Mouse (Mus musculus): ENCODE results near the gene Fndc11.

GRCm38 (mm10) chr2:181239261-181239660, 19.4 kb downstream of the Fndc11 start:
- TF ChIP-seq CTCF (IDR thresholded peaks at IDR 0.05; ENCODE audit: insufficient read depth, low read depth, low read length) = no peak
- TF ChIP-seq POLR2A (IDR thresholded peaks at IDR 0.05; ENCODE audit: insufficient read depth, low read depth, low read length) = no peak

All from olfactory bulb, adult 2 months (tissue).